Mouse (Mus musculus): Measurements from ENCODE around the gene Actrt3. TPM values are rescaled to one million over a fixed set of nuclear protein-coding genes. Genes with fewer than 3 reads are reported as not detected.

Actrt3 gene
- polyA plus RNA-seq (2016; fragmentation: Nextera tagmentation; extraction: Ambion mirVana) = 0.07 TPM in 1 of 2 replicates, not detected in the other

DNA sequence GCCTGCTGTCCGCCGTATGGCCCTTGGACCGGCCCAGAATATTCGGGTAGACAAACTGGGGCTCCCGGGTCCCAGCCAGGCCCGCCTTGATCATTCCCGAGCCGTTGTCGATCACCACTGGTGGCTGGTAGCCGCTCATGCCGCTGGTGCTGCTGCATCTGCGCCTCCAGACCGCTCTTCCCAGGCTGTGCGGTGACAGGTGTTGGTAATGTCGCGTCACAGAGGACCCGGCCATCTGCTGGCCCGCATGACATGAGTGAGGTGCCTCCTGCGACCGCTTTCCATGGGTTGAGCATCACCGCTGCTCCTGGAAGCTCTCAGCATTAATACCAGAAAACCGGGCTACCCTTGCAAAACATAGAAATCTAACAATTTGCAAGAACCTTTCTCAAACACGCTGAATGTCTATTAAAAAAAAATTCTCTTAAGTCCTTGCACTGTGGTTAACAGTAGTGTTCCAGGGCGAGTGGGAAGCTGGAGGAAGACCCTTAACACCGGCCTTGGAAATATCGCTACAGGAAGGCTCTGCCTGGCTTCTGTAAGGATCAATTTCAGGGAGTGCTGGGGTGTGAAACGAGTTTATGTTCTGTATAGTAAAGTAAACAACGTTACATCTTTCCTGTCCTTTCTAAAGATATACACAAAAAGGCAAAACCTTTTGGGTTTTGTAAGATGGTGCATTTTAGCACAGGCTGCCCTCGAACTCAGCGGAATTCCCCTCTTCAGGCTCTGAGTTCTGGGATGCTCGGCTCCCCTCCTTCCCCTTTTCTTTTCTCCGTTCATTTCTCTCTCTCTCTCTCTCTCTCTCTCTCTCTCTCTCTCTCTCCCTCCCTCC lies at the start of gene Actrt3:
Gene Actrt3, minus strand, starts transcription at position 229 of the 835 bp plus-strand sequence.
- Histone ChIP-seq H3K9me3 (no peaks in the 10 kb centered on the region), H3K27ac (peak within 1 kb of the TSS; percentile 9; the same call in 1 of the 2 replicates), H3K27me3 (ENCODE audit: insufficient read depth, poor library complexity, severe bottlenecking) (peaks cover 19% of the 10 kb centered on the region), H3K4me3 (peak within 1 kb of the TSS; percentile 94), H3K36me3 (peaks cover 9% of the 10 kb centered on the region), H3K4me1 (peaks cover 12% of the 10 kb centered on the region)
- WGBS = 2% methylated on average over 32 of the region's 32 CpGs
- no peak for DNase-seq (ENCODE audit: low spot score)

DNA sequence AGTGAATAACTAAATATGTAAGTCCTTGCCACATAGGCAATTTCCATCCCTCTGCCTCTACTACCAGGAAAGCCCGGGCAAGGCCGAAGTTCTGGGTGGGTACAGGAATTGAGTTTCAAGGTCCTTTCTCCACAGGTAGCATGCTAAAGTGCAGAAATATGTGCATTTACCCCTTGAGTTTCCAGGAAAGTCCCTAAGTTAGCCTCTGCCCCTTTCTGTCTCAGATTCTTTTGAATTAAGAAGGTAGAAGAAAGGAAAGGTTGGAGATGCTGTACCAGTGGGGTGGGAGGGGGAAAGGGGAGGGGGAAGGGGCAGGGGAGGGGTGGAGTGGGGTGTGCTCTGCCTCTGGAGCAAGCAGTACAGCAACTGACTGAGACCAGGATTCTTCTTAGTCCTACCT lies 48.7 kb upstream of the Actrt3 start:
- no peak for DNase-seq (ENCODE audit: low spot score)
- 95% methylated on average over 2 of the region's 2 CpGs for WGBS
- Histone ChIP-seq H3K27ac (no peak overlapping the region), H3K4me3 (no peak overlapping the region), H3K4me1 (peaks cover 20% of the 10 kb centered on the region; the same call in 1 of the 2 replicates), H3K36me3 (no peaks in the 10 kb centered on the region), H3K27me3 (ENCODE audit: insufficient read depth, poor library complexity, severe bottlenecking) (peaks cover 32% of the 10 kb centered on the region), H3K9me3 (no peaks in the 10 kb centered on the region)

DNA sequence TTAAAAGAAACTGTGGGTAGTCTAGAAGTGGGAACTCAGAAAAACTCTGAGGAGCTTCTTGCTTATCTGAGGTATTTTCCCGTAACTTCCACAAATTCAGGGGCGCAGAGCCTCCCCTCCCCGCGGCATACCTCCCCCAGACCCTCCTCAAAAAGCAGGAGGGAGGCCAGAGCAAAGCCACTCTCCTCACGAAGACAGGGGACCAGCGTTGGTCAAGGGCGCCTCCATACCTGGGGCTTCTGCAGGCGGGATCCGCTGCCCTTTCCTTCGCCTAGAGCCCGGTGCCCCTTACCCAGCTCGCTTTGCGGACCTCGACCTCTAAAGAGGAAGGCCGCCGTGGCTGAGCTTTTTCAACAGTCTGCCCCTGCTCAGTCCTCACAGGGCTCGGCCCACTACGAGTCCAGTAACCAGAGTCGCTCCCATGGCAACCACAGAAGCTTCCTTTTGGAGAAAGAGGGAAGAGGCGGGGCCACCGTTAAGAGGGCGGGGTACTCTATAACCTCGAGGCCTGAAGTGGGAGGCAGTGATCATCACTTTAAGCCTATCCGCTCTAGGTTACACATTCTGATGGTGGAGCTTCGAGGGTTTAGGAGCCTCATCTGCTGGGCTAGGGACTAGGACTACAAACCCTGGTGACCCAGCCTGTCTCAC lies 47.8 kb upstream of the Actrt3 start, which contains the start of gene Lrrc34:
Gene Lrrc34, minus strand, starts transcription at position 430 of the 651 bp plus-strand sequence.
- Histone ChIP-seq H3K27ac (peak within 1 kb of the TSS; percentile 62), H3K36me3 (no peaks in the 10 kb centered on the region), H3K27me3 (ENCODE audit: insufficient read depth, poor library complexity, severe bottlenecking) (peaks cover 32% of the 10 kb centered on the region), H3K9me3 (no peaks in the 10 kb centered on the region), H3K4me1 (peaks cover 20% of the 10 kb centered on the region; the same call in 1 of the 2 replicates), H3K4me3 (peak within 1 kb of the TSS; percentile 60)
- WGBS = 2% methylated on average over 25 of the region's 25 CpGs
- DNase-seq (ENCODE audit: low spot score) = peak; percentile 86

DNA sequence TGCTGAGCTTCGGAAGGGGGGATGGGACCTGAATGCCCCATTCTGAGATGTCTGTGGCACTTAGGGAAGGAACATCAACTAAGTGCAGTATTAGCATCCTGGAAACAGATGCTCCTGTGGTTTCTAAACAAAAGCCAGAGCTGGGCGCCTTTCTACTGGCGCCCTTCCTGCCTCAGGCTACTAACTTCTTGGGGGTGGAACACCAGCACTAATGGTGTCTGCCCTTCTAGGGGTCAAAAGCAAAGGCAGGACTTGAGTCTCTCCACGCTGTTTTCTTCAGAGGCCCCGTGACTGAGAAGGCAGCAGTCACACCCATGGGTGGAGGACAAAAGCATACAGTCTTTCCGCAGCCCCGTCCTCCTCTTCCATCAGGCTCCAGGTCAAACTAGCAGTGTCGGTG lies 47.0 kb upstream of the Actrt3 start:
- no peaks in the 10 kb centered on the region for H3K9me3 ChIP-seq
- H3K4me3 ChIP-seq = no peak overlapping the region
- peaks cover 20% of the 10 kb centered on the region; the same call in 1 of the 2 replicates for H3K4me1 ChIP-seq
- 47% methylated on average over 8 of the region's 8 CpGs for WGBS
- DNase-seq (ENCODE audit: low spot score) = no peak
- H3K27me3 ChIP-seq (ENCODE audit: insufficient read depth, poor library complexity, severe bottlenecking) = peaks cover 26% of the 10 kb centered on the region
- no peaks in the 10 kb centered on the region for H3K36me3 ChIP-seq
- H3K27ac ChIP-seq = no peak overlapping the region

DNA sequence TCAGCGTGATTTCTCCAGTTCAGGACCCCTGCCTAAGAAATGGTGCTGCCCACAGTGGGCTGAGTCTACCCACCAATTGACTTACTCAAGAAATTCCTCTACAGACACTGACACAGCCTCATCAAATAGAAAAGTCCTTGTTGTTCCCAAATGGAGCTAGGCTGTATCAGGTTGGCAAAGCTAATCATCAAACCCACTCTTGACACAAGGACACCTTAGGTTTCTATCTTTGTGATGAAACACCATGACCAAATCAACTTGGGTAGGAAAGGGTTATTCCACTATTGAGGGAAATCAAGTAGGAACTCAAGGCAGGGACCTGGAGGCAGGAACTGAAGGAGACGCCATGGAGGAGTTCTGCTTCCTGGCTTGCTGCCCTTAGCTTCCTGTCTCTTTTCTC lies 44.5 kb upstream of the Actrt3 start, which contains the start of gene Lrriq4:
Gene Lrriq4, plus strand, starts transcription at position 301 of the 400 bp plus-strand sequence.
- no peak for DNase-seq (ENCODE audit: low spot score)
- no peaks in the 10 kb centered on the region for H3K9me3 ChIP-seq
- H3K27me3 ChIP-seq (ENCODE audit: insufficient read depth, poor library complexity, severe bottlenecking) = peaks cover 11% of the 10 kb centered on the region
- no peak within 1 kb of the TSS for H3K27ac ChIP-seq
- H3K36me3 ChIP-seq = no peaks in the 10 kb centered on the region
- no peak within 1 kb of the TSS for H3K4me3 ChIP-seq
- H3K4me1 ChIP-seq = peaks cover 11% of the 10 kb centered on the region; the same call in 1 of the 2 replicates
- 67% methylated on average over 2 of the region's 2 CpGs for WGBS

DNA sequence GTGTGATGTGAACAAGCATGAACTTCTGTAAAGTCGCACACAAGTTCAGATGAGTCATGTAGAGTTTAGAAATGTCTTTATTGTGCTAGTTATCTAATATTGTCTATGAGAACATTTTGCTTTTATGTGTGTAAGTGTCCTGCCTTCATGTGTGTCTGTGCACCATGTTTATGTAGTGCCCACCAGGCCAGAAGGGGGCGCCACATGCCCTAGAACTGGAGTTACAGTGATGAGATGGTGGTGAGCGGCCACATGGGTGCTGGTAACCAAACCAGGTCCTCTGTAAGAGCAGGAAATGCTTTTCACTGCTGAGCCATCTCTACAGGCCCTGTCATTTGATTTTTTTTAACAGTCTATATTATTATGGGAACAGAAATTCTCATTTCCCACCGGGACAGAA lies 35.9 kb upstream of the Actrt3 start:
- 77% methylated on average over 4 of the region's 4 CpGs for WGBS

DNA sequence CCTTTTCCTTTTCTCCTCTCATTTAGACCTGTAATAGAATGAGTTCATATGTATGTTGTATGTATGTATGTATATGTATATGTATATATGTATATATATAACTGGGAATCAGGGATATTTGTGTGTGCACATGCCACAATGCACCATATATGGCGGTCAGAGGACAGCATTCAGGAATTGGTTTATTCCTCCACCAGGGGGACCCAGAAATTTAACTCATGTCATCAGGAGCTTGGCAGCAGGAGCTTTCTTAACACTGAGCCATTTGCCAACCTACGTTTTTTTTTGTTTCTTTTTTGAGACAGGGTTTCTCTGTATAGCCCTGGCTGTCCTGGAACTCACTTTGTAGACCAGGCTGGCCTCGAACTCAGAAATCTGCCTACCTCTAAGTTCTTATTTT lies 33.9 kb upstream of the Actrt3 start:
- Histone ChIP-seq H3K27ac (no peak overlapping the region), H3K9me3 (no peaks in the 10 kb centered on the region), H3K4me1 (no peaks in the 10 kb centered on the region), H3K27me3 (ENCODE audit: insufficient read depth, poor library complexity, severe bottlenecking) (no peaks in the 10 kb centered on the region), H3K36me3 (no peaks in the 10 kb centered on the region), H3K4me3 (no peak overlapping the region)
- DNase-seq (ENCODE audit: low spot score) = no peak
- 52% methylated on average over 3 of the region's 3 CpGs for WGBS

More for the DNA sequence above, 35.9 kb upstream of the Actrt3 start:
- no peak for DNase-seq (ENCODE audit: low spot score)
- Histone ChIP-seq H3K4me3 (no peak overlapping the region), H3K27me3 (ENCODE audit: insufficient read depth, poor library complexity, severe bottlenecking) (no peaks in the 10 kb centered on the region), H3K4me1 (no peaks in the 10 kb centered on the region), H3K9me3 (no peaks in the 10 kb centered on the region), H3K36me3 (no peaks in the 10 kb centered on the region), H3K27ac (no peak overlapping the region)

DNA sequence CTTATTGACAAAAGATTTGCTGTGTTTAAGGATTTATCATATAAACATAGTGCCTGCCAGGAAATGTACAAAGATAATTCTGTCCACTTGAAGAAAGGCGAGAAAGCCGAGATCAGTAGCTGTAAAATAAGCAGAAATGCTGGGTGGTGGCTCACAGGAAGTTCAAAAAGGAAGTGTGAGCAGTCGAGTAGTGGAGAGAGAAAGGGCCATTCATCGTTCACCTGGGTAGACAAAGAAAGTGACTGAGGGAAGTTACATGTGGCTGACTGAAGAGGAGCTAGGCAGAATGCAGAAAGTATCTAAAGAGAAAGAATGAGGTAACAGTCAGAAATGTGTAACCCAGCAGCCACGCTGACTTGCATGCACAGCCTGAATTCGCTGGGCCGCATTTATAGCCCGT lies 20.4 kb upstream of the Actrt3 start:
- Histone ChIP-seq H3K9me3 (no peaks in the 10 kb centered on the region), H3K27ac (no peak overlapping the region), H3K27me3 (ENCODE audit: insufficient read depth, poor library complexity, severe bottlenecking) (no peaks in the 10 kb centered on the region), H3K4me1 (no peaks in the 10 kb centered on the region), H3K4me3 (no peak overlapping the region), H3K36me3 (peaks cover 28% of the 10 kb centered on the region)
- DNase-seq (ENCODE audit: low spot score) = no peak
- 77% methylated on average over 8 of the region's 8 CpGs for WGBS

DNA sequence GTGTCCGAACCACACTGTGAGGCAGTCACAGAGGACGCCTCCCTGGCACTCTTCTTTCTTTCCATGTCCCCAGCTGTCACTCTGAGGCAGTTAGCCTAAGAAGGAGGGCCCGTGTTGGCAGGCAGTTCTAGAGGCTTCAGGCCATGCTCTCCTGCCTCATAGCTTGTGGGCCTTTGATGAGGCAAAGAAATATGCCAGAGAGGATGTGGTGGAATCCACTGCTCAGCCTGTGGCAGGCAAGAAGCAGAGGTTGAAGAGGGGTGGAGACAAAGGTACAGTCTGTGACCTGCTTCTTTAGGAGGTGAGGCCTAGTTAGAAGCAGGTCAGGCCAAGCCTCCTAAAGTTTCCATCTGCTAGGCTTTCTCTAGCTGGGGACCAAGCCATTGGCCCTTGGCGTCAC lies 11.2 kb upstream of the Actrt3 start:
- Histone ChIP-seq H3K9me3 (no peaks in the 10 kb centered on the region), H3K36me3 (peaks cover 86% of the 10 kb centered on the region), H3K27me3 (ENCODE audit: insufficient read depth, poor library complexity, severe bottlenecking) (no peaks in the 10 kb centered on the region), H3K4me1 (no peaks in the 10 kb centered on the region), H3K4me3 (no peak overlapping the region), H3K27ac (no peak overlapping the region)
- no peak for DNase-seq (ENCODE audit: low spot score)
- 94% methylated on average over 4 of the region's 4 CpGs for WGBS

DNA sequence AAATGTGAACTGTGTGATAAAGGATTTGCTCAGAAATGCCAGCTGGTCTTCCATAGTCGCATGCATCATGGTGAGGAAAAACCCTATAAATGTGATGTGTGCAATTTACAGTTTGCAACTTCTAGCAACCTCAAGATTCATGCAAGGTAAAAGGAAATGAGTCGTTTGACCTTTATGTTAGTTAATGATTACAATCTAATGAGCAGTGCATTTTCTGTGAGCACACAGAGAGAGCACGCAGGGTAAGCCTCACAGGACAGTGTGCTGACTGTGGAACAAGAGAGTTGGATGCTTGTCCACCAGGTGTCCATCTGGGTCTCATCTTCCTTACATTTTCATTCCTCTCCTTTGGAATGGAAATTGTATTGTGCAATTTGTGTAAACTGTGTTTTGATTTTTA lies 9.3 kb upstream of the Actrt3 start:
- H3K4me1 ChIP-seq = no peaks in the 10 kb centered on the region
- H3K9me3 ChIP-seq = no peaks in the 10 kb centered on the region
- WGBS = 90% methylated on average over 3 of the region's 3 CpGs
- H3K27ac ChIP-seq = no peak overlapping the region
- H3K36me3 ChIP-seq = peaks cover 79% of the 10 kb centered on the region
- DNase-seq (ENCODE audit: low spot score) = no peak
- H3K27me3 ChIP-seq (ENCODE audit: insufficient read depth, poor library complexity, severe bottlenecking) = no peaks in the 10 kb centered on the region
- H3K4me3 ChIP-seq = no peak overlapping the region

DNA sequence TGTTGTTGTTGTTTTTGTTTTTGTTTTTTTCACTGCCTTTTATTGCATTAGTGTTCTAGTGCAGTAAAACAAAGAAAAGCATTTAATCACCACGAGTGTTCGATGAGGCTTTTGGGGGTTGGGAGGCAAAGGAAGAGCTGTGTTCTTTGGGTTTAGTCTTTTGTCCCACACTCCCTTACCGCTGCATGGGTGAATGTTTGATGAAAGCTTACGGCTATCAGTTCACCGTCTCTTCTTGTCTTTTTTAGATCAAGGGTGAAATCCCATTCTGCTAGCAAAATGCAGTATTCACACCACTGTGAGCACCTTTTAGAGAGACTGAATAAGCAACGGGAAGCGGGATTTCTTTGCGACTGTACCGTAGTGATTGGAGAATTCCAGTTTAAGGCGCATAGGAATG lies 3.5 kb upstream of the Actrt3 start:
- H3K36me3 ChIP-seq = peaks cover 27% of the 10 kb centered on the region
- H3K27me3 ChIP-seq (ENCODE audit: insufficient read depth, poor library complexity, severe bottlenecking) = peaks cover 3% of the 10 kb centered on the region
- no peak for DNase-seq (ENCODE audit: low spot score)
- peaks cover 9% of the 10 kb centered on the region; the same call in 1 of the 2 replicates for H3K4me1 ChIP-seq
- WGBS = 45% methylated on average over 10 of the region's 10 CpGs
- peak overlapping the region; percentile 97; the same call in 1 of the 2 replicates for H3K27ac ChIP-seq
- peak overlapping the region; percentile 94 for H3K4me3 ChIP-seq
- H3K9me3 ChIP-seq = no peaks in the 10 kb centered on the region

DNA sequence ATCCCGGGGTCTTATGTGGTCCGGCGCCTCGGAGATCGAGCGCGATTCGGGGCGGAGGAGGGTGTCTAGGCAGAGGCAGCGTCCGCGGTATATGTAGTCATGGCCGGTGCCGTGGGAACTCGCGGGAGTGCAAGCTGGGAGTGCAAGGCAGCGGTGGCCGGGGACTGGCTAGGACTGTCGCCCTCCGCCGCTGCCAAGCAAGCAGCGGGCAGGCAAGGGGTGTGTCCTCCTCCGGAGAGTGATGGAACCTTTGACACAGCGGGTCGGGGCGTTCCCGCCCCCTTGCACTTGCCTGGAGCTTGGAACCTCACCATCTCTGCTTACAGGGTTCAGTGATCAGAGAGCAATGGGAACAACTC lies 3.0 kb upstream of the Actrt3 start:
- H3K9me3 ChIP-seq = no peaks in the 10 kb centered on the region
- DNase-seq (ENCODE audit: low spot score) = peak; percentile 93
- H3K27me3 ChIP-seq (ENCODE audit: insufficient read depth, poor library complexity, severe bottlenecking) = peaks cover 8% of the 10 kb centered on the region
- H3K4me3 ChIP-seq = peak overlapping the region; percentile 94
- peak overlapping the region; percentile 97 for H3K27ac ChIP-seq
- under 1% methylated on average over 27 of the region's 27 CpGs for WGBS
- H3K4me1 ChIP-seq = peaks cover 9% of the 10 kb centered on the region; the same call in 1 of the 2 replicates
- peaks cover 23% of the 10 kb centered on the region for H3K36me3 ChIP-seq
